Mouse (Mus musculus): ENCODE measurements around the gene Gnao1.

Gene Gnao1

DNA sequence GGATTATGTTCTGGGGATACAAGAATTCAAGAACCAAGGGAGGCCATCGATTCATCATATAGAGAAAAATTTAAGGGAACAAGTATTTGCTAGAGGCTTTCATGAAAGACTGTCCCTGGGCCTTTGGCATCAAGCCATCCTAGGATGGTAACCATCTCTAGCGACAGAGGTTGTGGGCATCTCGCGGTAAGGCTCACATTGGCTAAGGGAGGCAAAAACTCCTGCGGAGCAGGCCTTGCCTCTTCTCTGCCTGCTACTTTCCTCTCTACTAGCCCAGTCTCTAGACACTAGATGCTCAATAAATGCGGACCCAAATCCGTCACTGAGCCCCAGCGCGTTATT, at the start of gene Gnao1:
TSS of gene Gnao1 (plus strand) at position 281 of the 342 bp plus-strand sequence.
- no peak for DNase-seq (ENCODE audit: low spot score in 2 of 2)

GRCm38 (mm10) chr8:93777605-93778004, 32.2 kb upstream of the Gnao1 start:
- no peak for DNase-seq (ENCODE audit: low spot score in 2 of 2)

- no peak for DNase-seq (ENCODE audit: low spot score in 2 of 2)
These were observed 540 bp upstream of the Gnao1 start for GRCm38 (mm10) chr8:93809226-93809625.

GRCm38 (mm10) chr8:93810028-93810858, 477 bp downstream of the Gnao1 start:
- peak; percentile 53 to 72 for DNase-seq (ENCODE audit: low spot score in 2 of 2)

- DNase-seq (ENCODE audit: low spot score in 2 of 2): no peak
These were observed 1.3 kb downstream of the Gnao1 start for GRCm38 (mm10) chr8:93810859-93811602.

DNA sequence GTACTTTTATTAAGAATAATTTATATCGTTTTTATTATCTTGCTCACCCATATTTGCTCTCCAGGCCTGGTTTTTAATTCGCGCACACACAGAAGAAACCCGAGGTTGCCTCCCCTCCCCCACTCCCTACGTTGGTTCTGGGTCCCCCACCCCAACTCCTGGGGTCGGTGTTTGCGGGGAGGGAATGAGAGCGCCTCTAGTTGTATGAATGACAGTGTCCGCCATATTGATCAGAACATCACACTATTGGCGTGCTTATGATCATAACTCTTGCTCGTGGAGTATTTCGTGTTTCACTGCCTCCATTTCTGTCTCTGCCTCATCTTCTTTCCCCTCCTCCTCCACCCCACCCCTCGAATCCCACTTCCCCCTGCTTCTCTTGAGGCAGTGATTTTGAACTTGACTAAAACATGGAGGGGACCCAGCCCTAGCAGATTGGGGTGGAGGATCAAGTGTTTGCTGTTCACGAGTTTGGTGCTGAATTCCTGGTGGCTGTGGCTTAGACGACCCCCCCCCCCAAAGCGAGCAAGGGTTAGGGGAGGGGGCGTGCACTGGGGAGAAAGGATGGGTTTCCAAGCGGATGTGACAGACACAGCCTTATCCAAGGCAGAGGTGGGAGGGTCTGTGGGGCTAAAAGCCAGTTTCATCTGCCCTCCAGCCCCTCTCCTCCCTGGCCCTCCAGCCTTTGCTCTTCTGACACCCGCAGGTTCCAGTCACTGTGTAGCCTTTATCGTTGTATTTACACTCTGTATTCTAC, 2.1 kb downstream of the Gnao1 start:
- no peak for DNase-seq (ENCODE audit: low spot score in 2 of 2)

DNA sequence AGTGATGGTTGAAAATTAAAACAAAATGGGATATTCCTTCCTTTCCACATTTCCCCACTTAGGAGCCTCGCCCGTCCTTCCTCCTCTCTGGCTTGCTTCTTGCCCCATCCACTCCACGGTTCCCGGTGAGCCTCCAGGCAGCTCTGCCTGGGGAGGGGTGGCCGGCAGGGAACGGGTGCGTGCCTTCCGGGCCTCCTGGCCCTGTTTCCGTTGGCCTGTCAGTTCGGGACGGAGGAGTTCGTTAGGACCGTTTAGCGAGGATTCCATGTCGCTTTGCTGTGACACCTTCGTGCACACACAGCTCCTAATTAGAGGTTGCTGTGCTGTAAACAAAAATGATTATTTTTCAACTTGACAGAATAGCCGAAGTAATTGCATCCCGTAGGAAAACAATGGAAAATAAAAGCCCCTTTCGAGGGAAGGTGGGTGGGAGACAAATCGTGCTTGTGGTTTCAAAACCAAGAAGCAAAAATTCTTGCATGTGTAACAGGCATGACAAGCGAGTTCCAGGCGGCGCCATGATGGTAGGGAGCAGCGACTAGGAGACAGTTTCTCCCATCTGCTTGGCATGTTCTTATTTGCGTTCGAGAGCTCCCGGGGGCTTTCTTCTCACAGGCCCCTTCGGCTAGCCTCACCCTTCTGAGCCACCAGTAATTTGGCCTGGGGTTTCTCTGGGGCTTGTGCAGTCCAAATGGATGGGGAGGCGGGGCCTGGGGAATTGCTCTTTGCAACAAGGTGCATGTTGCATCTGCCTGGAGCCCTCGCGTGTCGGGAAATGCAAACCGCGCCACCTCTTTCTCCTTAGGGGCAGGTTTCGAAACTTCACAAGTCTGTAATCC, 3.0 kb downstream of the Gnao1 start:
- DNase-seq (ENCODE audit: low spot score in 2 of 2): no peak

DNA sequence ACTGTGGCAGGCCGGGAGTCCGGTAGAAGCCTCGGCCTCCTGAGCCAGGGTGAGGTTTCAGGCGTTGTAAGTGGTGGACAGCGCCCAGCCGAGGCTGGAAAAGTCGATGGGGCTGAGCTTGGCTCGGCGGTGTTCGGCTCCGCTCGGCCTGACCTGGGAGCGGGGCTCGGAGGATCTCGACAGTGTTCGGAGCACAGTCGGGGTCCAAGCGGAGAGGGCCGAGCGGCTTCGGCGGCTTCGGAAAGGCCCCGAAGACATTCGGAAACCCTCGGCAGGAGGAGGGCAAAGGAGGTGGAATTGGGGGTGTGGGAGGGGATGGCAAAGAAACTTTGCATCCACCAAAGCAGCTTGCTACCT, 3.6 kb downstream of the Gnao1 start:
- DNase-seq (ENCODE audit: low spot score in 2 of 2): peak; percentile 45 to 75

- no peak for DNase-seq (ENCODE audit: low spot score in 2 of 2)
These were observed 4.5 kb downstream of the Gnao1 start for GRCm38 (mm10) chr8:93814266-93814665.

- no peak for DNase-seq (ENCODE audit: low spot score in 2 of 2)
These were observed 6.5 kb downstream of the Gnao1 start for GRCm38 (mm10) chr8:93816226-93816625.

GRCm38 (mm10) chr8:93817366-93817765, 7.6 kb downstream of the Gnao1 start:
- DNase-seq (ENCODE audit: low spot score in 2 of 2): no peak

GRCm38 (mm10) chr8:93819929-93820328, 10.2 kb downstream of the Gnao1 start:
- no peak for DNase-seq (ENCODE audit: low spot score in 2 of 2)

- DNase-seq (ENCODE audit: low spot score in 2 of 2): no peak
These were observed 11.6 kb downstream of the Gnao1 start for GRCm38 (mm10) chr8:93821327-93821726.

DNA sequence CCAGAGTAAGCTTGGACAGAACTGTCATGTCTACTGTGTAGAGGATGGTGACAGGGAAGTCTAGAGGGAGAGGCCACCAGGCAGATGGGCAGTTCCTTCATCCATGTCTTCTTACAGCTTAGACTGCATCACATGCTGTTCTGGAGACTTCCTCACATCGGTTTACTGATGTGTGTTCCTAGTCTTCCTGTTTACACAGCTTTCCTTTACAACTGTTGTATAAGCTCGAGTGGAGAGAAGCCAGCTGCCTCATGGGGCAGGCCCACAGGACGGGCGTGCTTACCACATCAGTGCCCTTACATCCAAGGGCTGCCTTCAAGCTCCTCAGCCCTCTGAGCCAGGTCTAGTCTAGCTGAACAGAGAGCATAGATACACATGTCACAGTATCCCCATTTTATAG, 15.6 kb downstream of the Gnao1 start:
- DNase-seq (ENCODE audit: low spot score in 2 of 2): no peak

DNA sequence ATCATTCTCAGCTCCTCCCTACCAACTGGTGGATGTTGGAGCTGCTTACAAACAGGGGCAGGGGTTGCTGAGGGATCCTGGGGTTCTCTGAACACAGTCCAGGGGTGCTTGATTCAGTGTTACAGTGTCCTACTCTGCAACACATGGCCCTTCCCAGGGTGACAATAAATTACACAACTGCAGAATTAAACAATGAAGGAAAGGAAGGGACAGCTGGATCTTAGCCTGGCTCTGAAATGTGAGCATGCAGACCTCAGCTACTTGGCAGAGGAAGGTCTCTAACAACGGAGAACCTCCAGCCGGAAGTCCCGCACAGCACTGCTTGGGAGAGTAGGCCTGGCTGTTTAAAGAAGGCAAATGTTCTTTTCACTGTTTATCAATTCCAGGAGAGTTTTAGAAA, 20.9 kb downstream of the Gnao1 start:
- DNase-seq (ENCODE audit: low spot score in 2 of 2): no peak

GRCm38 (mm10) chr8:93835771-93836170, 26.0 kb downstream of the Gnao1 start:
- DNase-seq (ENCODE audit: low spot score in 2 of 2): no peak

DNA sequence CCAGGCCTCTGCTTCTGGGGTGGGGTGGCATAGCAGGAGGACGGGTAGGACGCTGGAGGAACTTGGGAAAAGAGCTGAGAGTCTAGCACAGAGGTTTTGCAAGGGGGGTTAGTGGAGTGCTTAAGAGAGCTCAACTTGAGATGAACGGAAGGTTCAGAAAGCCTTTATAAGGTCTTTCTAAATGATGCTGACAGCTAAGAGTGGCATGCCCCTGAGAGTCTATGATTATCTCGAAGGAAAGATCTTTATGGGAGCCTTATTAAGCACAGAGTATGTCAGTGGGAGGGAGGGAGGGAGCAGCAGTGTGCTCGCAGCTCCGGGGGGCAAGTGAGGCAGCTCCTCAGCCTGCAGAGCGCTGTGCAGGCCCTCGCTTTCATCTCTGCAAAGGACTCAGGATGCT, 29.3 kb downstream of the Gnao1 start:
- no peak for DNase-seq (ENCODE audit: low spot score in 2 of 2)

DNA sequence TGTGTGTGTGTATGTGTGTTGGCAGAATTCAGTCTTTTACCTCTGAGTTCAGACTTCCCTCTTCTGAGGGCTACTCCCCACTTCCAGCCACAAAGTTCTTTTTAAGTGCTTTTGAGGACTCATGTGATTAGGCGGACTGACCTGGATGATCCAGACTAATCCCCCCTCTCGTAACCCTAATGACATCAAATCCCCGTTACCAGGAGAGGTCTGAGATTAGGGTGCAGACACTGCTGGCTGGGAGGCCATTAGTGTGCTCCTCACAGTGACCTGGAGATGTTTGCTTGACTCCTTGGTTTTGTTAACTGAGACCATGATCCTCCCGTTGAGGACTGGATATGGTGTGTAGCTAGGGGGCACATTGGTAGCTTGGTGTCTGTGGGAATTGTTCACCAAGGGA, 30.7 kb downstream of the Gnao1 start:
- no peak for DNase-seq (ENCODE audit: low spot score in 2 of 2)

DNA sequence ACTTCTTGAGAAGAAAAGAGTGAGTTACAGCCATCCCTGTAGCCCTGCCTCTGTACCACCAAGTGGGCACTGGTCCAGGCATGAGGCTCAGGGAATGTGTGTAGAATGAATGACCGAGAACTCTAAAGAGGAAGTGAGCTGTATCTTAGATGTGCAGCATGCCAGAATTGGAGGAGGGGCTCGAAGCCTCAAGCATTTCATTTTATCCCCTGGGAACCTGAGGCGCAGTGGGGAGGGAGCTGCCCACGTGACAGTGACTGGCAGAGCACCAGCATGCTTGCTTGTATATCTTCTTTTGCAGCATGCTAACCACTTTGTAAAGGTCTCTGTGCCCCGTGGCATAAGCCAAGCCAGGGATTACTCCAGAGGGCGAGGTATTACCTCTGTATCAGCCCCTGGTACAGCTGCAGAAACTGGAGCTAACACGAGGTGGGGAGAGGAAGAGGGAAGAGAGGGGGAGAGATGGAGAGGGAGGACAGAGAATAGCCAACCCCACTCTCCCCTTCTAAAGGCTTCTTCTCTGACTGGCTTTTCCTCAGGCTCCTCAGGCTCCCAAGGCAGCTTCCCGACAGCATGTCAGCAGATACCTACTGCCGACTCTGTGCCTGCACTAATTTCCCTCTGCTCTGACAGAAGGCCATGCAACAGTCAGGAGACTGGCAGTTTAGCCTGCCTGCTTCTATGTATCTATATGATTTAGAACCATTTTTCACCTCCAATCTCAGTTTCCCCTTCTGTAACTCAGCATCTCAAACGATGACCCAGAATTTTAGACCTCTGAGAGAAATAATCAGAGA, 31.4 kb downstream of the Gnao1 start:
- DNase-seq (ENCODE audit: low spot score in 2 of 2): no peak

DNA sequence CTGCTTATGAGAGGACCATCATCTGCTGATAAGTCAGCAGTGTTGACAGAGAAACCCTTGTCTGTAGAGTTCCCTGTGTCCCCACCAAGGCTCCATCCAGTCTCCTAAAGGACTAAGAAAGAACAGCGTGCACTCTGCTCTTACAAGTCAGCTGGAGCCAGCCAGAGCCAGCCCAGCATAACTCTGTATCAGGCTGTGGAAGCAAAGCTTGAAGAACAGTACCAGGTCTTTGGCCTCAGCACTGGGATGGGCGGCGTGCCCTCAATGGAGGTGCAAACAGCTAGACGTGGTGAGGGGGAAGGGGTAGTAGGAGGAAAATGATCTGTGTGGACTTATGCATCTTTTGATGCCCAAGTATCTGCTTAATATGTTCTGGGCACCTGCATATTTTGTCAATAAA, 32.8 kb downstream of the Gnao1 start:
- no peak for DNase-seq (ENCODE audit: low spot score in 2 of 2)

All from spleen, postnatal 4 days (tissue).